Mouse (Mus musculus): ENCODE results near the gene Gm49405.

Gene Gm49405

GRCm38 (mm10) chr19:3988066-3988465 lies 12.4 kb upstream of the Gm49405 start:
- DNase-seq (ENCODE audit: low spot score): no peak

GRCm38 (mm10) chr19:3988750-3989149 lies 11.7 kb upstream of the Gm49405 start:
- no peak for DNase-seq (ENCODE audit: low spot score)

GRCm38 (mm10) chr19:3990804-3991203 lies 9.6 kb upstream of the Gm49405 start:
- no peak for DNase-seq (ENCODE audit: low spot score)

GRCm38 (mm10) chr19:3991562-3991961 lies 8.9 kb upstream of the Gm49405 start:
- DNase-seq (ENCODE audit: low spot score): no peak

- no peak for DNase-seq (ENCODE audit: low spot score)
These were observed 8.5 kb upstream of the Gm49405 start for GRCm38 (mm10) chr19:3991966-3992365.

GRCm38 (mm10) chr19:3992416-3992815 lies 8.0 kb upstream of the Gm49405 start, which contains the start of gene Tbx10:
Gene Tbx10 (plus strand): TSS chr19:3992752.
- DNase-seq (ENCODE audit: low spot score): no peak

GRCm38 (mm10) chr19:3994932-3995331 lies 5.5 kb upstream of the Gm49405 start:
- DNase-seq (ENCODE audit: low spot score): no peak

- DNase-seq (ENCODE audit: low spot score): no peak
These were observed 4.9 kb upstream of the Gm49405 start for GRCm38 (mm10) chr19:3995505-3995904.

GRCm38 (mm10) chr19:3996106-3996505 lies 4.3 kb upstream of the Gm49405 start:
- DNase-seq (ENCODE audit: low spot score): no peak

GRCm38 (mm10) chr19:3996747-3997146 lies 3.7 kb upstream of the Gm49405 start:
- DNase-seq (ENCODE audit: low spot score): no peak

GRCm38 (mm10) chr19:3997231-3997630 lies 3.2 kb upstream of the Gm49405 start:
- DNase-seq (ENCODE audit: low spot score): no peak

GRCm38 (mm10) chr19:3998335-3998734 lies 2.1 kb upstream of the Gm49405 start:
- no peak for DNase-seq (ENCODE audit: low spot score)

- no peak for DNase-seq (ENCODE audit: low spot score)
These were observed 1.2 kb upstream of the Gm49405 start for GRCm38 (mm10) chr19:3999121-3999730.

GRCm38 (mm10) chr19:4000949-4001525 lies 611 bp downstream of the Gm49405 start:
- DNase-seq (ENCODE audit: low spot score): peak; percentile 37

GRCm38 (mm10) chr19:4001752-4002151 lies 1.3 kb downstream of the Gm49405 start:
- no peak for DNase-seq (ENCODE audit: low spot score)

GRCm38 (mm10) chr19:4003112-4003511 lies 2.7 kb downstream of the Gm49405 start, which contains the start of gene Doc2g:
Gene Doc2g (plus strand): TSS chr19:4003313.
- DNase-seq (ENCODE audit: low spot score): no peak

- no peak for DNase-seq (ENCODE audit: low spot score)
These were observed 3.2 kb downstream of the Gm49405 start for GRCm38 (mm10) chr19:4003641-4004040.

GRCm38 (mm10) chr19:4004331-4004730 lies 3.9 kb downstream of the Gm49405 start:
- DNase-seq (ENCODE audit: low spot score): no peak

GRCm38 (mm10) chr19:4005091-4005490 lies 4.7 kb downstream of the Gm49405 start:
- no peak for DNase-seq (ENCODE audit: low spot score)

- no peak for DNase-seq (ENCODE audit: low spot score)
These were observed 5.5 kb downstream of the Gm49405 start for GRCm38 (mm10) chr19:4005971-4006370.

GRCm38 (mm10) chr19:4011086-4011485 lies 10.7 kb downstream of the Gm49405 start:
- DNase-seq (ENCODE audit: low spot score): no peak

GRCm38 (mm10) chr19:4012432-4013022 lies 12.1 kb downstream of the Gm49405 start, which contains the start of gene Ndufv1:
Gene Ndufv1 (minus strand): TSS chr19:4012806.
- peak; percentile 100 for DNase-seq (ENCODE audit: low spot score)

GRCm38 (mm10) chr19:4013066-4013465 lies 12.6 kb downstream of the Gm49405 start:
- no peak for DNase-seq (ENCODE audit: low spot score)
